Comparison of ENCODE assay signal across 13 mouse cellular contexts in genomic region chr1:154102191-154102590, GRCm38 (mm10).
DNase-seq lines count a peak whose midpoint lies in the region; ATAC-seq lines count a peak whose summit lies in the region.
"Had no signal": no experiment of that assay in that cellular context is flagged by ENCODE, and none has a peak within 500 bp of the region (broad histone marks: within the 10 kb centered on the region; RNA-seq: fewer than 3 reads in every experiment).

No protein-coding gene starts in this region.

- no peaks in the 10 kb centered on the region for H3K9me3 ChIP-seq in hindbrain, embryonic 15.5 days
- no peaks in the 10 kb centered on the region for H3K9me3 ChIP-seq in hindbrain, embryonic 10.5 days
- no peaks in the 10 kb centered on the region for H3K9me3 ChIP-seq in lung, embryonic 15.5 days
- H3K9me3 ChIP-seq: forebrain, embryonic 13.5 days; heart, embryonic 10.5 days; limb, embryonic 12.5 days; liver, embryonic 12.5 days; neural tube, embryonic 13.5 days had no signal

- H3K27ac ChIP-seq in hindbrain, embryonic 15.5 days (replicated peaks) = peak overlapping the region; percentile 71
- H3K27ac ChIP-seq in hindbrain, embryonic 10.5 days = no peak overlapping the region
- peak overlapping the region; percentile 78; the same call in 1 of the 2 replicates for H3K27ac ChIP-seq in lung, embryonic 15.5 days
- H3K27ac ChIP-seq: forebrain, embryonic 13.5 days; heart, embryonic 10.5 days; limb, embryonic 12.5 days; liver, embryonic 12.5 days had no signal

- ATAC-seq in hindbrain, embryonic 15.5 days (ENCODE audit: low FRiP score, low read depth) = no peak
- ATAC-seq in lung, embryonic 15.5 days (ENCODE audit: borderline replicate concordance, extremely low read depth, low FRiP score, low TSS enrichment) = no peak
- ATAC-seq: liver, embryonic 12.5 days had no signal

- peaks cover 15% of the 10 kb centered on the region for H3K4me1 ChIP-seq in hindbrain, embryonic 15.5 days (replicated peaks)
- peaks cover 17% of the 10 kb centered on the region for H3K4me1 ChIP-seq in hindbrain, embryonic 10.5 days (replicated peaks)
- peaks cover 17% of the 10 kb centered on the region for H3K4me1 ChIP-seq in lung, embryonic 15.5 days
- H3K4me1 ChIP-seq: limb, embryonic 12.5 days had no signal

- no peak overlapping the region for H3K4me2 ChIP-seq in hindbrain, embryonic 15.5 days
- H3K4me2 ChIP-seq in lung, embryonic 15.5 days = no peak overlapping the region
- H3K4me2 ChIP-seq: forebrain, embryonic 13.5 days; limb, embryonic 12.5 days; liver, embryonic 12.5 days had no signal

- H3K36me3 ChIP-seq in hindbrain, embryonic 15.5 days = no peaks in the 10 kb centered on the region
- H3K36me3 ChIP-seq in hindbrain, embryonic 10.5 days = no peaks in the 10 kb centered on the region
- no peaks in the 10 kb centered on the region for H3K36me3 ChIP-seq in lung, embryonic 15.5 days
- H3K36me3 ChIP-seq: heart, embryonic 10.5 days; limb, embryonic 12.5 days; liver, embryonic 12.5 days; neural tube, embryonic 13.5 days had no signal

- H3K27me3 ChIP-seq in hindbrain, embryonic 15.5 days = no peaks in the 10 kb centered on the region
- H3K27me3 ChIP-seq in hindbrain, embryonic 10.5 days (ENCODE audit: insufficient read depth, poor library complexity, severe bottlenecking) = no peaks in the 10 kb centered on the region
- no peaks in the 10 kb centered on the region for H3K27me3 ChIP-seq in lung, embryonic 15.5 days
- H3K27me3 ChIP-seq: forebrain, embryonic 13.5 days; limb, embryonic 12.5 days; liver, embryonic 12.5 days; neural tube, embryonic 13.5 days had no signal

- DNase-seq in hindbrain, embryonic 10.5 days (ENCODE audit: low spot score) = no peak
- no peak for DNase-seq in lung, adult 18-20 months
- peak; percentile 26 to 31 for DNase-seq in spleen, postnatal 36 days (ENCODE audit: low spot score in 2 of 2)
- DNase-seq in spleen, adult 18-20 months = no peak
- no peak for DNase-seq in thymus, postnatal 0 days (ENCODE audit: low spot score)
- DNase-seq: lung, postnatal 10 days had no signal

- no peak overlapping the region for H3K9ac ChIP-seq in hindbrain, embryonic 15.5 days
- no peak overlapping the region for H3K9ac ChIP-seq in lung, embryonic 15.5 days
- H3K9ac ChIP-seq: forebrain, embryonic 13.5 days; limb, embryonic 12.5 days; liver, embryonic 12.5 days; neural tube, embryonic 13.5 days had no signal

- H3K4me3 ChIP-seq in hindbrain, embryonic 15.5 days = no peak overlapping the region
- H3K4me3 ChIP-seq in hindbrain, embryonic 10.5 days = no peak overlapping the region
- no peak overlapping the region for H3K4me3 ChIP-seq in lung, embryonic 15.5 days
- H3K4me3 ChIP-seq: forebrain, embryonic 13.5 days; heart, embryonic 10.5 days; limb, embryonic 12.5 days; liver, embryonic 12.5 days; neural tube, embryonic 13.5 days had no signal

- 69% methylated on average over 3 of the region's 3 CpGs for WGBS in hindbrain, embryonic 15.5 days
- 77% methylated on average over 3 of the region's 3 CpGs for WGBS in hindbrain, embryonic 10.5 days
- WGBS in lung, embryonic 15.5 days = 84% methylated on average over 3 of the region's 3 CpGs

Comparison
In these comparisons a context has a peak if more than half of its experiments do, and no peak if none do; other contexts are left out.
1. DNase-seq: peak in spleen, postnatal 36 days (2 of 2); none in hindbrain, embryonic 10.5 days (single experiment), lung, adult 18-20 months (0 of 2), spleen, adult 18-20 months (0 of 2) and thymus, postnatal 0 days (single experiment).